Mouse (Mus musculus) cerebellum, adult 2 months (tissue): ENCODE data around the gene Cacna1a. TPM values are rescaled to one million over a fixed set of nuclear protein-coding genes. Genes with fewer than 3 reads are reported as not detected.

Experiments used
- DNase-seq, 2 experiments: peaks; one replicate each; pipeline ENCODE4 v3.0.0; 2021
- H3K27ac ChIP-seq: fragments of 200-500 bp; 2 replicates; pipeline ENCODE4 v1.5.1; 2012; ENCODE audit warnings: low read length, control low read depth, inconsistent platforms; ENCODE audit not compliant: insufficient read depth
- H3K27me3 ChIP-seq: fragments of 200-500 bp; 2 replicates; pipeline ENCODE4 v1.6.1; 2012; ENCODE audit warnings: inconsistent platforms, mild to moderate bottlenecking, low read length, moderate library complexity; ENCODE audit not compliant: control insufficient read depth, insufficient read depth
- H3K4me1 ChIP-seq: fragments of 200-500 bp; 2 replicates; pipeline ENCODE4 v1.6.1; 2011; ENCODE audit warnings: low read length; ENCODE audit not compliant: control insufficient read depth, insufficient read depth
- H3K4me3 ChIP-seq: fragments of 200-500 bp; replicated peaks from 2 replicates; pipeline ENCODE3; 2011; ENCODE audit warnings: mild to moderate bottlenecking, low read depth, low read length, control low read depth; ENCODE audit not compliant: insufficient read depth
- CTCF ChIP-seq: fragments of 200-500 bp; IDR thresholded peaks from 2 replicates; pipeline ENCODE4 v1.5.1; 2011; ENCODE audit warnings: low read depth, mild to moderate bottlenecking, control low read depth, low read length, moderate library complexity, borderline replicate concordance; ENCODE audit not compliant: insufficient read depth
- POLR2A ChIP-seq: fragments of 200-500 bp; IDR thresholded peaks from 2 replicates; pipeline ENCODE4 v1.6.1; 2011; ENCODE audit warnings: low read length, control low read depth, borderline replicate concordance; ENCODE audit not compliant: insufficient read depth
- WGBS: fragments of 180-500 bp; shearing (Covaris S2); methylation state at CpG from one replicate; pipeline ENCODE4 v1.1.7; 2018; 5-methylcytosine and 5-hydroxymethylcytosine counted together
- polyA plus RNA-seq: library from polyadenylated mRNA; depleted of rRNA; stranded (reverse); fragments of >200 nt; gene quantifications from 2 replicates; pipeline ENCODE4 v1.2.3, GENCODE M21; 2012

Cacna1a gene
- polyA plus RNA-seq, 1 experiment = 220 TPM

GRCm38 (mm10) chr8:84483004-84483403, 94.8 kb downstream of the Cacna1a start:
- peak in 1 of 2 experiments; percentile 47 for DNase-seq
- no peak overlapping the region for H3K4me3 ChIP-seq
- H3K27ac ChIP-seq = peak overlapping the region; percentile 63; the same call in 1 of the 2 replicates
- TF ChIP-seq POLR2A = no peak
- TF ChIP-seq CTCF = no peak
- 17% methylated on average over 4 of the region's 4 CpGs for WGBS
- peaks cover 62% of the 10 kb centered on the region for H3K4me1 ChIP-seq
- H3K27me3 ChIP-seq = no peaks in the 10 kb centered on the region

DNA sequence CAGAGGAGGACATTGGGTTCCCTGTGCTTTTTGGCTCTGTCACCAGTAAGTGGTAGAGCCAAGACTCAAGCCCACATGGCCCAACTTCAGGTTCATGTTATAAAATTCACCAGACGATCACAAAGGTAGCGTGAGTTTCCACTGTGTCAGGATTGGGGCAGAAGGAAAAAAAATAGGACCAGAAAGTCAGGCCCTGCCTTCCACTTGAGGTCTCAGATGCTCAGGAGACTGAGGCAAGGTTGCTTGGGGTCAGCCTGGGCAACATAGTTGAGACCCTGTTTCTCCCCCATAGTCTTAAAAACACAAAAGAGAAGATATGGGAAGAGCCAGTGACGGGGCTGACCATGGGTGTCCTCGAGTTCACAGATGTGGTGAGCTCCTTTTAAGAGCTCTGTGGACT, 97.1 kb downstream of the Cacna1a start:
- TF ChIP-seq CTCF (no peak), POLR2A (no peak)
- H3K27me3 ChIP-seq = no peaks in the 10 kb centered on the region
- WGBS = 19% methylated on average over 4 of the region's 4 CpGs
- peak in 1 of 2 experiments; percentile 39 for DNase-seq
- peaks cover 64% of the 10 kb centered on the region for H3K4me1 ChIP-seq
- H3K27ac ChIP-seq = peak overlapping the region; percentile 14
- no peak overlapping the region for H3K4me3 ChIP-seq

- DNase-seq = peak; percentile 99 to 100
- H3K4me3 ChIP-seq = no peak overlapping the region
- 5% methylated on average over 7 of the region's 7 CpGs for WGBS
- peak overlapping the region; percentile 14 for H3K27ac ChIP-seq
- H3K4me1 ChIP-seq = peaks cover 64% of the 10 kb centered on the region
- TF ChIP-seq CTCF (0 out of 2 replicates have a peak, but pooled peaks have one; percentile 26), POLR2A (no peak)
- H3K27me3 ChIP-seq = no peaks in the 10 kb centered on the region
Measured at GRCm38 (mm10) chr8:84485864-84486263, 97.6 kb downstream of the Cacna1a start.

DNA sequence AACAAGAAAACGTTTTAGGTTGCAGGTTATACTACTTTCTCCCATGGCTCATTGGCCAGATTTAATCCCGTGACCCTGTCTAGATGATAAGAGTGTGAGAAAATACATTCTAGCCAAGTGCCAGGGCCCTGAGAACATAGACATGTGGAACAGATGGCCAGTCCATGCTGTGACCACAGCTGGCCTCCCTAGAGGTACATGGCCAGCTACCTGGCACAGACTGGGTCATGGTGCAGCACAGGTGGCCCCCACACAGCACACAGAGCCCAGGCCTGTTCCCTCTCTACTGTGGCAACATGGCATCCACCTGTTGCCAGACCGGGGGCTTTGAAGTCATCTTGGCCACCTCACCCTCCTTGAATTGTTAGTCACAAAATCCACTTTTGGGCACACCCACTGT, 101.0 kb downstream of the Cacna1a start:
- peak; percentile 61 to 73 for DNase-seq
- WGBS = 17% methylated on average over 3 of the region's 3 CpGs
- no peak for TF ChIP-seq CTCF
- no peak for TF ChIP-seq POLR2A
- peaks cover 49% of the 10 kb centered on the region for H3K4me1 ChIP-seq
- no peak overlapping the region for H3K27ac ChIP-seq
- no peaks in the 10 kb centered on the region for H3K27me3 ChIP-seq
- H3K4me3 ChIP-seq = no peak overlapping the region

GRCm38 (mm10) chr8:84494541-84495084, 106.4 kb downstream of the Cacna1a start:
- DNase-seq = peak; percentile 80 to 88
- TF ChIP-seq CTCF (no peak), POLR2A (no peak)
- H3K4me3 ChIP-seq = no peak overlapping the region
- no peaks in the 10 kb centered on the region for H3K27me3 ChIP-seq
- H3K27ac ChIP-seq = no peak overlapping the region
- H3K4me1 ChIP-seq = peaks cover 58% of the 10 kb centered on the region
- WGBS = 16% methylated on average over 6 of the region's 6 CpGs

- peaks cover 62% of the 10 kb centered on the region for H3K4me1 ChIP-seq
- WGBS = 67% methylated on average over 5 of the region's 5 CpGs
- TF ChIP-seq POLR2A = no peak
- TF ChIP-seq CTCF = no peak
- no peak for DNase-seq
- no peak overlapping the region for H3K4me3 ChIP-seq
- H3K27me3 ChIP-seq = no peaks in the 10 kb centered on the region
- 0 out of 2 replicates have a peak overlapping the region, but pooled peaks have one; percentile 34 for H3K27ac ChIP-seq
Measured at GRCm38 (mm10) chr8:84501181-84501580, 112.9 kb downstream of the Cacna1a start.

DNA sequence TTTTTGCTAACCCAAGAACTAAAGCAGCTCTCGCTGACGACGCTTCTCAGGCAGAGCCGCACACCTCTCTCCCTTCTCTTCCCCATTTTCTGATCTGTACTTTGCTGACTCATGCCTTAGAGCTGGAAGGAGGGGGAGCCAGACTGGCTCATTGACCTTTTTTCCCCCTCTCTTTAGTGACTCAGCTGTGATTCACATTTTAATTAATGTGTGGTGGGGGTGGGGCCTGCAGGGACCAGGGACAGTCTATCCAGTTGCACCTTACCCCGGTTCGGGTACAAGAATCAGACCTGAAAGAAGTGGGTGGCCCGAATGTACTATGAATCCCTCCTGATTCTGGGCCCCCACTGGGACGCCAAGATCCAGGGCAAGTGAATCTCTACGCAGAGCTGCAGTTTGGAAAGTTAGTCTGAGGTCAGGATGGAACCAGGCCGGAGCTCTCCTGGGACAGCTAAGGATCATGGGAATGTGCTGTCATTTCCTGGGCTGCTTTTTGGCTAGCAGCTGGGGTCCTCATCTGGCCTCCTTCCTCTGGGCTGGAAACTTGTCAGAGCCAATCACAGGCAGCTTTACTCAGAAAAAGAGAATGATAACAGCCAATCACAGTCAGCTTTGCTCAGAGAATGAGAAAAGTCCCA, 113.5 kb downstream of the Cacna1a start:
- Histone ChIP-seq H3K4me1 (peaks cover 66% of the 10 kb centered on the region), H3K27me3 (no peaks in the 10 kb centered on the region), H3K27ac (peak overlapping the region; percentile 23; the same call in 1 of the 2 replicates), H3K4me3 (no peak overlapping the region)
- peak in 1 of 2 experiments; percentile 65 for DNase-seq
- WGBS = 39% methylated on average over 10 of the region's 10 CpGs
- TF ChIP-seq POLR2A (no peak), CTCF (no peak)

DNA sequence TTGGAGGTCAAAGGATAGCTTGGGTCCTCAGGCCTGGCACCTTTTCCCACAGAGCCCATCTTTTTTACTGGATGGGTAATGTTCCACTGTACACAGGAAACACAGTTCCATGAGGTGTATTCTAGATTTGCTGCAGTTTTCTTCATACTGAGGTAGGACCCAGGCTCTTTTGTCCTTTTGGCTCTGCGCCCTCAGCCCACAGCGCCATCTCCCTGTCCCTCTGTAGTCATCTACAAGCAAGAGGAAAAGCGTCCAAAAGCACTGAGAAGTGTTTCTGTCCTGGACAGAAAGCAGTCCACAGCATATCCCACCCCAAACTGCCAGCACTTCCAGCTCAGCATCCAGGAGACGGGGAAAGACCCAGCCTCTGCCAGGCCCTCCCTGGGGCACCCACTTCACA, 114.4 kb downstream of the Cacna1a start:
- H3K27ac ChIP-seq = peak overlapping the region; percentile 41; the same call in 1 of the 2 replicates
- H3K4me3 ChIP-seq = no peak overlapping the region
- TF ChIP-seq POLR2A = no peak
- peak; percentile 34; the same call in 1 of the 2 replicates for TF ChIP-seq CTCF
- H3K4me1 ChIP-seq = peaks cover 68% of the 10 kb centered on the region
- DNase-seq = peak; percentile 68 to 74
- 39% methylated on average over 4 of the region's 4 CpGs for WGBS
- H3K27me3 ChIP-seq = no peaks in the 10 kb centered on the region
